Mouse (Mus musculus): ENCODE data around the gene Sez6l2. TPM values are rescaled to one million over a fixed set of nuclear protein-coding genes. Genes with fewer than 3 reads are reported as not detected.

Gene Sez6l2
- polyA plus RNA-seq, 1 experiment: 2.0 TPM

- Histone ChIP-seq H3K4me3 (replicated peaks) (no peak overlapping the region), H3K36me3 (replicated peaks; ENCODE audit: low read length) (no peaks in the 10 kb centered on the region), H3K4me1 (peaks cover 19% of the 10 kb centered on the region), H3K27me3 (replicated peaks) (peaks cover 65% of the 10 kb centered on the region), H3K9me3 (no peaks in the 10 kb centered on the region)
- TF ChIP-seq GATA1 (IDR thresholded peaks at IDR 0.05; ENCODE audit: borderline replicate concordance, low read length): no peak
- no peak for TF ChIP-seq FLI1 (IDR thresholded peaks at IDR 0.05; ENCODE audit: low read length)
Observed at GRCm38 (mm10) chr7:126955125-126955524, 4.8 kb downstream of the Sez6l2 start.

GRCm38 (mm10) chr7:126959780-126960179, 9.4 kb downstream of the Sez6l2 start:
- peaks cover 60% of the 10 kb centered on the region for H3K27me3 ChIP-seq (replicated peaks)
- TF ChIP-seq FLI1 (IDR thresholded peaks at IDR 0.05; ENCODE audit: low read length): no peak
- no peak for TF ChIP-seq GATA1 (IDR thresholded peaks at IDR 0.05; ENCODE audit: borderline replicate concordance, low read length)
- H3K4me3 ChIP-seq (replicated peaks): no peak overlapping the region
- H3K4me1 ChIP-seq: peaks cover 12% of the 10 kb centered on the region; the same call in 1 of the 2 replicates
- no peaks in the 10 kb centered on the region for H3K36me3 ChIP-seq (replicated peaks; ENCODE audit: low read length)
- H3K9me3 ChIP-seq: no peaks in the 10 kb centered on the region

GRCm38 (mm10) chr7:126961095-126961494, 10.7 kb downstream of the Sez6l2 start:
- Histone ChIP-seq H3K4me1 (peaks cover 12% of the 10 kb centered on the region; the same call in 1 of the 2 replicates), H3K4me3 (replicated peaks) (no peak overlapping the region), H3K36me3 (replicated peaks; ENCODE audit: low read length) (no peaks in the 10 kb centered on the region), H3K9me3 (no peaks in the 10 kb centered on the region), H3K27me3 (replicated peaks) (peaks cover 58% of the 10 kb centered on the region)
- TF ChIP-seq FLI1 (IDR thresholded peaks at IDR 0.05; ENCODE audit: low read length) (no peak), GATA1 (IDR thresholded peaks at IDR 0.05; ENCODE audit: borderline replicate concordance, low read length) (no peak)

GRCm38 (mm10) chr7:126961965-126962364, 11.6 kb downstream of the Sez6l2 start:
- no peak for TF ChIP-seq FLI1 (IDR thresholded peaks at IDR 0.05; ENCODE audit: low read length)
- no peak for TF ChIP-seq GATA1 (IDR thresholded peaks at IDR 0.05; ENCODE audit: borderline replicate concordance, low read length)
- Histone ChIP-seq H3K4me3 (replicated peaks) (no peak overlapping the region), H3K9me3 (no peaks in the 10 kb centered on the region), H3K36me3 (replicated peaks; ENCODE audit: low read length) (no peaks in the 10 kb centered on the region), H3K4me1 (peaks cover 12% of the 10 kb centered on the region; the same call in 1 of the 2 replicates), H3K27me3 (replicated peaks) (peaks cover 61% of the 10 kb centered on the region)

- Histone ChIP-seq H3K36me3 (replicated peaks; ENCODE audit: low read length) (no peaks in the 10 kb centered on the region), H3K4me1 (peaks cover 12% of the 10 kb centered on the region; the same call in 1 of the 2 replicates), H3K27me3 (replicated peaks) (peaks cover 59% of the 10 kb centered on the region), H3K9me3 (no peaks in the 10 kb centered on the region), H3K4me3 (replicated peaks) (no peak overlapping the region)
- TF ChIP-seq FLI1 (IDR thresholded peaks at IDR 0.05; ENCODE audit: low read length) (no peak), GATA1 (IDR thresholded peaks at IDR 0.05; ENCODE audit: borderline replicate concordance, low read length) (no peak)
Observed at GRCm38 (mm10) chr7:126963548-126964286, 13.4 kb downstream of the Sez6l2 start.

- TF ChIP-seq FLI1 (IDR thresholded peaks at IDR 0.05; ENCODE audit: low read length): no peak
- no peak for TF ChIP-seq GATA1 (IDR thresholded peaks at IDR 0.05; ENCODE audit: borderline replicate concordance, low read length)
- H3K4me3 ChIP-seq (replicated peaks): no peak overlapping the region
- H3K9me3 ChIP-seq: peaks cover 6% of the 10 kb centered on the region
- peaks cover 8% of the 10 kb centered on the region; the same call in 1 of the 2 replicates for H3K4me1 ChIP-seq
- peaks cover 59% of the 10 kb centered on the region for H3K27me3 ChIP-seq (replicated peaks)
- H3K36me3 ChIP-seq (replicated peaks; ENCODE audit: low read length): no peaks in the 10 kb centered on the region
Observed at GRCm38 (mm10) chr7:126965568-126965967, 15.2 kb downstream of the Sez6l2 start.

GRCm38 (mm10) chr7:126967361-126967760, 17.0 kb downstream of the Sez6l2 start:
- Histone ChIP-seq H3K9me3 (peaks cover 6% of the 10 kb centered on the region), H3K27me3 (replicated peaks) (peaks cover 44% of the 10 kb centered on the region), H3K36me3 (replicated peaks; ENCODE audit: low read length) (no peaks in the 10 kb centered on the region), H3K4me3 (replicated peaks) (no peak overlapping the region), H3K4me1 (peaks cover 12% of the 10 kb centered on the region; the same call in 1 of the 2 replicates)
- TF ChIP-seq GATA1 (IDR thresholded peaks at IDR 0.05; ENCODE audit: borderline replicate concordance, low read length) (no peak), FLI1 (IDR thresholded peaks at IDR 0.05; ENCODE audit: low read length) (no peak)

- Histone ChIP-seq H3K27me3 (replicated peaks) (peaks cover 1% of the 10 kb centered on the region), H3K9me3 (no peaks in the 10 kb centered on the region), H3K4me1 (peaks cover 60% of the 10 kb centered on the region), H3K36me3 (replicated peaks; ENCODE audit: low read length) (peaks cover 29% of the 10 kb centered on the region), H3K4me3 (replicated peaks) (peak overlapping the region; percentile 95)
- no peak for TF ChIP-seq GATA1 (IDR thresholded peaks at IDR 0.05; ENCODE audit: borderline replicate concordance, low read length)
- no peak for TF ChIP-seq FLI1 (IDR thresholded peaks at IDR 0.05; ENCODE audit: low read length)
Observed at GRCm38 (mm10) chr7:126975493-126975892, 25.1 kb downstream of the Sez6l2 start.

- TF ChIP-seq FLI1 (IDR thresholded peaks at IDR 0.05; ENCODE audit: low read length): no peak
- no peak for TF ChIP-seq GATA1 (IDR thresholded peaks at IDR 0.05; ENCODE audit: borderline replicate concordance, low read length)
- Histone ChIP-seq H3K4me1 (peaks cover 60% of the 10 kb centered on the region), H3K4me3 (replicated peaks) (peak within 1 kb of the TSS; percentile 95), H3K27me3 (replicated peaks) (peaks cover 1% of the 10 kb centered on the region), H3K36me3 (replicated peaks; ENCODE audit: low read length) (peaks cover 30% of the 10 kb centered on the region), H3K9me3 (no peaks in the 10 kb centered on the region)
Observed at GRCm38 (mm10) chr7:126975893-126975949, 25.4 kb downstream of the Sez6l2 start, which contains the start of gene Cdipt. Cdipt (plus strand) TSS chr7:126975914.

GRCm38 (mm10) chr7:126975950-126976866, 25.8 kb downstream of the Sez6l2 start, which contains the start of gene Cdiptos:
Cdiptos (minus strand) TSS chr7:126976098.
- Histone ChIP-seq H3K9me3 (no peaks in the 10 kb centered on the region), H3K4me3 (replicated peaks) (peak within 1 kb of the TSS; percentile 95), H3K4me1 (peaks cover 59% of the 10 kb centered on the region), H3K36me3 (replicated peaks; ENCODE audit: low read length) (peaks cover 35% of the 10 kb centered on the region), H3K27me3 (replicated peaks) (peaks cover 1% of the 10 kb centered on the region)
- TF ChIP-seq GATA1 (IDR thresholded peaks at IDR 0.05; ENCODE audit: borderline replicate concordance, low read length) (no peak), FLI1 (IDR thresholded peaks at IDR 0.05; ENCODE audit: low read length) (0 out of 2 replicates have a peak, but pooled peaks have one; percentile 16)

Measured in megakaryocyte, embryonic 14.5 days (primary cell).